Mouse (Mus musculus) cerebellum, adult 2 months (tissue): ENCODE data around the gene Prg4. TPM values are rescaled to one million over a fixed set of nuclear protein-coding genes. Genes with fewer than 3 reads are reported as not detected.

ENCODE experiments used
- DNase-seq, 2 experiments: peaks; one replicate each; pipeline ENCODE4 v3.0.0; 2021
- H3K27ac ChIP-seq: fragments of 200-500 bp; 2 replicates; pipeline ENCODE4 v1.5.1; 2012; ENCODE audit warnings: low read length, control low read depth, inconsistent platforms; ENCODE audit not compliant: insufficient read depth
- H3K27me3 ChIP-seq: fragments of 200-500 bp; 2 replicates; pipeline ENCODE4 v1.6.1; 2012; ENCODE audit warnings: inconsistent platforms, mild to moderate bottlenecking, low read length, moderate library complexity; ENCODE audit not compliant: control insufficient read depth, insufficient read depth
- H3K4me1 ChIP-seq: fragments of 200-500 bp; 2 replicates; pipeline ENCODE4 v1.6.1; 2011; ENCODE audit warnings: low read length; ENCODE audit not compliant: control insufficient read depth, insufficient read depth
- H3K4me3 ChIP-seq: fragments of 200-500 bp; replicated peaks from 2 replicates; pipeline ENCODE3; 2011; ENCODE audit warnings: mild to moderate bottlenecking, low read depth, low read length, control low read depth; ENCODE audit not compliant: insufficient read depth
- CTCF ChIP-seq: fragments of 200-500 bp; IDR thresholded peaks from 2 replicates; pipeline ENCODE4 v1.5.1; 2011; ENCODE audit warnings: low read depth, mild to moderate bottlenecking, control low read depth, low read length, moderate library complexity, borderline replicate concordance; ENCODE audit not compliant: insufficient read depth
- POLR2A ChIP-seq: fragments of 200-500 bp; IDR thresholded peaks from 2 replicates; pipeline ENCODE4 v1.6.1; 2011; ENCODE audit warnings: low read length, control low read depth, borderline replicate concordance; ENCODE audit not compliant: insufficient read depth
- WGBS: fragments of 180-500 bp; shearing (Covaris S2); methylation state at CpG from one replicate; pipeline ENCODE4 v1.1.7; 2018; 5-methylcytosine and 5-hydroxymethylcytosine counted together
- polyA plus RNA-seq: library from polyadenylated mRNA; depleted of rRNA; stranded (reverse); fragments of >200 nt; gene quantifications from 2 replicates; pipeline ENCODE4 v1.2.3, GENCODE M21; 2012; rRNA removed

Prg4 gene
- 0.67 and 2.7 TPM in 2 replicates for polyA plus RNA-seq

DNA sequence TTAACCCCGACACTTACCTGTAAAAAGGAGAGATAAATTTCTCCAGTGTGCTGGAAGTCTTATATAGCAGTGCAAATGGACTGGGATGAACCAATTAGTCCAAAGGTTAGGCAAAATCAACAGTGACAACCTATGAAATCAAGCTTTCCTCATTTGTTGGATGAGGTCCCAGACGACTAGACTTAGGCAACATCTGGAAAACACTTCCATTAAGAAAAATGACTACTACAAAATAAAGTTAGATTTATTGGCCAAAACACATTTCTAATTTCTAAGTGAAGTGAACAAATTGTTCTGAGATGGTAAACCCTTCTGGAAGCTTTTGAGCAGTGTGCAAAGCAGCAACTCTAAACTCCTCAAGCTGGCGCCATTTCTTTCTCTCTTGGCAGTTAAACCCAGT is at the start of gene Prg4:
Prg4 (minus strand) TSS at position 34 of the 400 bp plus-strand sequence.
- no peak for DNase-seq
- 90% methylated on average over 3 of the region's 3 CpGs for WGBS
- TF ChIP-seq CTCF (no peak), POLR2A (no peak)
- H3K27me3 ChIP-seq, result no peaks in the 10 kb centered on the region
- H3K4me1 ChIP-seq, result no peaks in the 10 kb centered on the region
- no peak within 1 kb of the TSS for H3K4me3 ChIP-seq
- no peak within 1 kb of the TSS for H3K27ac ChIP-seq

DNA sequence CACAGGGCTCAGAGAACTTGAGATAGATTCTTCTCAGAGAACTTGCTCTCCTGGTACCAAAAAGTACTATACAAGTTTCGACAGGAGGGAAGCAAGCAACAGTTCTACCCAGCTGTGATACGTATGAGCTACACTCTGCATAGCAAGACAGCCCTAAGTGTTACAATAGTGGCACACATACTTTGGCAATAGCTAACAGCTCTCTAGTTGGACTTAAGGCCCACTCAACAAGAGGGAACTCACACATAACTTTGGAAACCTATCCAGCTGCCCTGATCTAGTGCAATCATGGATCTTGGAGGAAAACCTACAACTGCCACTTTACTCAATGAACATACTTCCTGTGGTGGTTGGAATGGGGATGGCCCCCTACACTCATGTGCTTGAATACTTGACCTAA is 47.1 kb upstream of the Prg4 start:
- no peak for DNase-seq
- Histone ChIP-seq H3K4me3 (no peak overlapping the region), H3K27ac (no peak overlapping the region), H3K27me3 (no peaks in the 10 kb centered on the region), H3K4me1 (no peaks in the 10 kb centered on the region)
- WGBS, result 96% methylated on average over 2 of the region's 2 CpGs
- TF ChIP-seq POLR2A (no peak), CTCF (no peak)

DNA sequence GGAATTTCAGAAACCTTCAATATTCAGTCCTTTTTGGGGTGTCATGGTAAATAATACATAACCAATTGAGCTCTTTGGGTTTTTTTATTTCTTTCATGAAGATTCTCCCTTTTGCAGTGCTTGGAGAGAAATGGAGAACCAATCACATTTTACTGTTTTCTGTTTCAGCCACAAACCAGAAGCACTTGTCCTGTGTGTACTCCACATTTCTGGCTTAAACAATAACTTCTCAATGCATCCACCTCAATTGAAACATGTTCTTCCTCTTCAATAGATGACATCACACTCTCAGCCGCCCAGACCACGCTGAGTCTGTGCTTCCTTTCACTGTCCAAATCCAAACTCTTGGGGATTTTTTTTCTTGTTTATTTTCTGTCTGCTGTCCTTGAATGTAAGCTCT is 39.8 kb upstream of the Prg4 start:
- DNase-seq, result no peak
- no peaks in the 10 kb centered on the region for H3K4me1 ChIP-seq
- no peak overlapping the region for H3K27ac ChIP-seq
- no peak overlapping the region for H3K4me3 ChIP-seq
- H3K27me3 ChIP-seq, result no peaks in the 10 kb centered on the region
- no peak for TF ChIP-seq CTCF
- no peak for TF ChIP-seq POLR2A
- WGBS, result 62% methylated on average over 2 of the region's 2 CpGs

DNA sequence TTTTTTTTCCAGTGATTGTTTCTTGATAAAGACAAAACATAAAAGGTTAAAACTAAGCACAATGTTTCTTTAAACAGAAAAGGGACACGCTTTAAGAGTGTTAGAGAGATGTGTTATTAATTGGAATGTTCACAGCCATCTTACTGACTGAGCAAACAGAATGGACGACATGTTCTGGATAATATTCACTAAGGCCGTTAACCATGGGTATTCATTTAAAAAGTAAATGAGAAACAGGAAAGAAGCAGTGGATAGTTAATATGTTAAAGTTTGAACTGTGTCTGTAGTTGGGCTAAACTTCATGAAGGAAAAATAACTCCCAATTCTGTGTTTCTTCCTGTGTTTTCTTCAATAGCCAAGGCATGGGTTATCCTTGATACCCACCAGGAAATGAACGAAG is 37.4 kb upstream of the Prg4 start:
- no peak for TF ChIP-seq CTCF
- no peak for TF ChIP-seq POLR2A
- no peak overlapping the region for H3K27ac ChIP-seq
- DNase-seq, result no peak
- H3K27me3 ChIP-seq, result no peaks in the 10 kb centered on the region
- H3K4me1 ChIP-seq, result no peaks in the 10 kb centered on the region
- H3K4me3 ChIP-seq, result no peak overlapping the region
- WGBS, result 84% methylated on average over 4 of the region's 4 CpGs

DNA sequence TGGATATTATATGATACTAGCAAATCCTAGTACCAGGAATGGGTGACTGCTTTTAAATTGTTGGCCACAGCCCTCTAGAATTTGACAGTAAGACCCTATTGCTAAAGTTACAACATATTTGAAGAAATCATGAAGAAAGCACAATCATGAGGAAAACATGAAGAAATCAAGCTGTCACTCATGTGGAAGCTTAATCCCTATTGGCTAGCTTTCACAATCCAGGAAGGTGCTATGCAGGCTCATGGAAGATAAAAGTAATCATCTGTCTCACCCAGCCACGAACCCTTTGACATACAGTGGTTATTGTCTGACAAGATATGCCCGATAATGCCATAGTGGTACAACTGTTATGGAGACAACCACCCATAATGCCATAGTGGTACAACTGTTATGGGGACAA is 32.2 kb upstream of the Prg4 start:
- Histone ChIP-seq H3K4me1 (no peaks in the 10 kb centered on the region), H3K4me3 (no peak overlapping the region), H3K27ac (no peak overlapping the region), H3K27me3 (no peaks in the 10 kb centered on the region)
- DNase-seq, result no peak
- WGBS, result 79% methylated on average over 2 of the region's 2 CpGs
- TF ChIP-seq POLR2A, result no peak

DNA sequence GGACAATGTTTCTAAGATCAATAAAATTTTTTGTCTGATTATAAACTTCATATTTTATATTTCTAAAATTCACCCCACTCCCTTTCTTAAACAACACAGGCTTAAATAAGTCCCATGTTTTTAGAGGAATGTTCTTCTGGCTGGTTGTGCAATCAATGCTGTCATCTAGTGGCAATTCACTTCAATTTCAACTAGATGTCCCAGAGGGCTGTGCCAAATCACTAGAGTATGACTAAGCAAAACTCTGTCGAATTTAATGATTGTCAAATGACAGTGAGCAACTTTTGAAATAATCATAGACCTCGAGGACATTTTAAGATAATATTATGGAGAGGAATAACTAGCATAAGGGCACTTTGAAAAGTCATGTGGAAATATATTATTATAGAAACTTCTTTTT is 31.7 kb upstream of the Prg4 start:
- Histone ChIP-seq H3K4me3 (no peak overlapping the region), H3K27me3 (no peaks in the 10 kb centered on the region), H3K27ac (no peak overlapping the region), H3K4me1 (no peaks in the 10 kb centered on the region)
- WGBS, result 52% methylated on average over 2 of the region's 2 CpGs
- TF ChIP-seq CTCF, result no peak
- no peak for TF ChIP-seq POLR2A
- DNase-seq, result no peak

DNA sequence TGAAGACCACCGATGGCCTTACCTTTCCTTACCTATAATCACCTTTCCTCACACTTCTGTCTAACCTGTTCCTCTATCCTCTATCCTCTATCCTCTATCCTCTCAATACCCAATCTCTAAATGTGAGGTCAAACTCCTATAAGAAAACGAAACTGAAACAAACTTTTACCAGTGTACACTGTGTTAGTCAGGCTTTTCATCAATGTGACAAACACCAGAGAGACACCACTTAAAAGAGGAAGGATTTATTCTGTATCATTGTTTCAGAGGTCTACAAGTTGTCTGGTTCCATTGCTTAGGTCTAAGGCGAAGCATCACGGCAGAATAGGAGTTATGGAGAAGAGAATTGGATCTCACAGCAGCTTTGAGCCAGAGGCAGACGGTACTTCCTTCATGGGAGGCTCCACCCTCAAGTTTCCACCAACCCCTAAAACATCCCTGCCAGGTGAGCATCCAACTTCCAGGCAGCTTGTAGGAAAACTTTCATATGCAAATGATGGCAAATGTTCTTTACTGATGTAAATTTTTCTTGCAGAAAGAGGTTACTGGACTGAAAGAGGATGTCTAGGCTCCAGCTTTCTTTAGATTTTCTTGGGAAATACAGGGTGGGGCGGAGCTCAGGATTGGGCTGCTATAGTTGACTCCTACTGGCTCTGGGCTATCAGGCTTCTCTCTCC is 30.8 kb upstream of the Prg4 start:
- 81% methylated on average over 6 of the region's 6 CpGs for WGBS
- no peak overlapping the region for H3K27ac ChIP-seq

DNA sequence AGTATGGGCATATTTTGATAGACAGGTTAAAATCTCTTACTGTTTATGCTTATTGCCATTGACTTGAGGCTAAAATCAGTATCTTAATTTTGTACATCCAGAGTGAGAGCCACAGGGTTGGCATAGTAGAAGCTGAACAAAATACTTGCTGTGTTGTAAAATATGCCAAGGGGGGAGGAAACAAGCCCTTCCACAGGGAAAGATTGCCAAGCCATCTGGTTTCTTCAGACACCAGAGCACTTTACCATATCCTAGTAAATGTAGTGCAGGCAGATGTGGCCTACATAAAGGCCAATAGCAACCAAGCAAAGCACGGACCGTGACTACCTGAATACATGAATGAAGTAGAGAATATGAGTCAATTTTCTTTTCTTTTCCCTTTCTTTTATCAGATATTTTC is 23.2 kb upstream of the Prg4 start:
- whole genome bisulfite sequencing, result 81% methylated on average over 2 of the region's 2 CpGs
- no peak overlapping the region for H3K27ac ChIP-seq
- H3K4me3 ChIP-seq, result no peak overlapping the region
- H3K4me1 ChIP-seq, result no peaks in the 10 kb centered on the region
- H3K27me3 ChIP-seq, result no peaks in the 10 kb centered on the region; the same call in 1 of the 2 replicates
- DNase-seq, result peak in 1 of 2 experiments; percentile 16
- no peak for TF ChIP-seq CTCF
- no peak for TF ChIP-seq POLR2A

More for the DNA sequence above, 30.8 kb upstream of the Prg4 start:
- Histone ChIP-seq H3K4me1 (no peaks in the 10 kb centered on the region), H3K27me3 (no peaks in the 10 kb centered on the region), H3K4me3 (no peak overlapping the region)
- no peak for TF ChIP-seq CTCF
- no peak for TF ChIP-seq POLR2A
- no peak for DNase-seq
